Mouse (Mus musculus) ES-Bruce4 (cell line): Measurements from ENCODE around the gene Lgmn. TPM values are rescaled to one million over a fixed set of nuclear protein-coding genes. Genes with fewer than 3 reads are reported as not detected.
A peak's percentile ranks its signal among the peaks of the same experiment; 100 is the strongest.

Experiments used
- H3K27ac ChIP-seq: 2 replicates; pipeline ENCODE4 v1.5.1; 2012; ENCODE audit warnings: low read length, inconsistent platforms; ENCODE audit not compliant: insufficient read depth
- H3K27me3 ChIP-seq: 2 replicates; pipeline ENCODE4 v1.6.1; 2012; ENCODE audit warnings: mild to moderate bottlenecking, low read length, inconsistent platforms; ENCODE audit not compliant: control insufficient read depth, poor library complexity, insufficient read depth, severe bottlenecking
- H3K36me3 ChIP-seq: 2 replicates; pipeline ENCODE4 v1.6.1; 2012; ENCODE audit warnings: inconsistent platforms, mild to moderate bottlenecking, low read length, moderate library complexity; ENCODE audit not compliant: control insufficient read depth, poor library complexity, insufficient read depth, severe bottlenecking
- H3K4me1 ChIP-seq: one replicate; pipeline ENCODE4 v1.8.1; 2011; ENCODE audit warnings: low read length; ENCODE audit not compliant: control insufficient read depth, insufficient read depth
- H3K4me3 ChIP-seq: 2 replicates; pipeline ENCODE4 v1.5.1; 2011; ENCODE audit warnings: low read depth, mild to moderate bottlenecking, low read length
- H3K9ac ChIP-seq: 2 replicates; pipeline ENCODE4 v1.6.1; 2012; ENCODE audit warnings: low read depth, mild to moderate bottlenecking, inconsistent platforms; ENCODE audit not compliant: poor library complexity, severe bottlenecking
- H3K9me3 ChIP-seq: replicated peaks from 2 replicates; pipeline ENCODE4 v1.6.1; 2012; ENCODE audit warnings: mild to moderate bottlenecking, low read length, inconsistent platforms; ENCODE audit not compliant: control insufficient read depth, poor library complexity, insufficient read depth, severe bottlenecking
- CTCF ChIP-seq: IDR thresholded peaks from one replicate; pipeline ENCODE4 v1.8.1; 2011; ENCODE audit warnings: low read depth, low read length
- EP300 ChIP-seq: IDR thresholded peaks from 2 replicates; pipeline ENCODE4 v1.6.1; 2011; ENCODE audit warnings: low read depth, low read length; ENCODE audit not compliant: insufficient read depth
- POLR2A ChIP-seq: IDR thresholded peaks from one replicate; pipeline ENCODE4 v1.8.1; 2011; ENCODE audit warnings: low read length; ENCODE audit not compliant: insufficient read depth
- polyA plus RNA-seq: library from polyadenylated mRNA; stranded (reverse); fragments of >200 nt; gene quantifications from 2 replicates; pipeline ENCODE4 v1.2.4, GENCODE M21; 2011; ENCODE audit warnings: low read depth; ENCODE audit not compliant: missing spikeins, insufficient read depth, insufficient read length

Lgmn gene
- polyA plus RNA-seq, 1 experiment: 81.1 TPM

DNA sequence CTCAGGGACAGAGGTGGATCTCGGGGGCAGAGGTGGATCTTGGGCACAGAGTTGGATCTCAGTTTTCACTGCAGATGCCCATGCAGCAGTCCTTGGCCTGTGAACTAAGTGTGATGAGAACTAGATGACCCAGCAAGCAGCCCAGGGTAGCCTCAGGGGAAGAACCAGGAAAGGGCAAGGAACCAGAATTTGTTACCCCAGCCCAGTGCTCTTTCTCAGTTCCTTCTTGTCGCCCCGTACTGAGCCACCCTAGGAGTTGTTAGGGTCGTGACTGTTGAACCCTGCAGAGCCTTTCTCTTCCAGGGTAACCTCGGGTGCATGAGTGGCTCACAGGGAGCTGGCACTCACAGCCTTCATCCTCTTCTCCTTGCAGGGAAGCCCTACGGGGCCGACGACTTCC lies 57.4 kb downstream of the Lgmn start:
- no peak overlapping the region for H3K27ac ChIP-seq
- TF ChIP-seq POLR2A: no peak
- no peak for TF ChIP-seq EP300
- TF ChIP-seq CTCF: no peak
- no peaks in the 10 kb centered on the region for H3K9me3 ChIP-seq
- no peaks in the 10 kb centered on the region for H3K36me3 ChIP-seq
- H3K4me1 ChIP-seq: no peaks in the 10 kb centered on the region
- no peaks in the 10 kb centered on the region for H3K27me3 ChIP-seq
- no peak overlapping the region for H3K4me3 ChIP-seq
- no peak overlapping the region for H3K9ac ChIP-seq

DNA sequence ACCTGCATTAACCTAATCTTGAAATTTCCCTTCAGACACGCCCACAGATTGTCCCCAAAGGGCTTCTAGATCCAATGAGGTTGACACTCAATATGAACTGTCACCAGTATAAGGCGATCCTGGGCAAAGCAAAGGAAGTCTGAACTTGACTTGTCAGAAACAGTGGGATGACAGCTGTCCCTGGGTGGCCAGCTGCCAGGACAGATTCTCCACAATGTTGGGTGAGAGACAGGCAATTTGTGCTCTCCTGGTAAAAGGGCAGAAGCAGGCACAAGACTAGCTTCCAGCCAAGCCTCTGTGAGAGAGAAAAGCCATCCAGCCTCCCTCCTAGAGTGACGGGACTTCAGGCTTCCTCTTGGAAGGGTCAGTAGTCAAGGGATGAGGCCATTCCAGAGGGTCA lies 67.3 kb downstream of the Lgmn start:
- TF ChIP-seq CTCF (no peak), EP300 (no peak), POLR2A (no peak)
- Histone ChIP-seq H3K4me3 (no peak overlapping the region), H3K27ac (no peak overlapping the region)

DNA sequence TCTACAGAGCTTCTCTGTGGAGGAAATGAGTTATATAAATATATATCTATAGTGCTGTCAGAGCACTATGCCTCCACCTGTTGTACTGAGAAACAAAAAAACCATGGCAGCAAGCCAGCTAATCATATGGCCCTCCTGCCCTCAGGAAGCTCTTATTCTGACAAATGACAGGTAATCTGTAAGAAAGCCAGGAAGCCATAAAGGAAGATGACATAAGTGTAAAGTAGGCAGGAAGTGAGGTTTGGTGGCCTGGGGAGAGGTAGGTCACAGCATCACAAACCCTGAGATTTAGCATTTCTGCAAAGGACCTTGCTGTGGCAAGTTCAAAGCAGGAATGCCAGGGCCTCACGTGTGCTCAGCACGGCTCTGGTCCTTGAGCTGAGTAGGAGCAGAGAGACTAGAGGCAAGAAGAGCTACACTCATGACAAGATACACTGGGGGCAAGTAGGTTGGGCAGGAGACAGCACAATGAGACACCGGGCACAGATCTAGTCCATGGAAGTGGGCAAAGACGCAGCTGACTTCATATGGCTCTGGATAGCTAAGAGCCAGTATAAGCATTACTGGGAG lies 68.6 kb downstream of the Lgmn start:
- TF ChIP-seq CTCF: no peak
- no peak for TF ChIP-seq POLR2A
- no peak overlapping the region for H3K27ac ChIP-seq
- H3K9me3 ChIP-seq: no peaks in the 10 kb centered on the region
- H3K9ac ChIP-seq: no peak overlapping the region
- H3K27me3 ChIP-seq: no peaks in the 10 kb centered on the region
- H3K36me3 ChIP-seq: no peaks in the 10 kb centered on the region
- H3K4me3 ChIP-seq: no peak overlapping the region
- H3K4me1 ChIP-seq: no peaks in the 10 kb centered on the region

More for the DNA sequence above, 67.3 kb downstream of the Lgmn start:
- Histone ChIP-seq H3K9me3 (no peaks in the 10 kb centered on the region), H3K27me3 (no peaks in the 10 kb centered on the region), H3K4me1 (no peaks in the 10 kb centered on the region), H3K36me3 (no peaks in the 10 kb centered on the region), H3K9ac (no peak overlapping the region)

GRCm38 (mm10) chr12:102369488-102370235 lies 70.0 kb downstream of the Lgmn start:
- Histone ChIP-seq H3K27ac (no peak overlapping the region), H3K4me3 (peak overlapping the region; percentile 24)
- TF ChIP-seq POLR2A: no peak
- no peak for TF ChIP-seq CTCF
- TF ChIP-seq EP300: no peak

GRCm38 (mm10) chr12:102368556-102368955 lies 71.1 kb downstream of the Lgmn start:
- H3K27me3 ChIP-seq: no peaks in the 10 kb centered on the region

More at GRCm38 (mm10) chr12:102369488-102370235, 70.0 kb downstream of the Lgmn start:
- H3K27me3 ChIP-seq: no peaks in the 10 kb centered on the region
- H3K9me3 ChIP-seq: no peaks in the 10 kb centered on the region
- H3K9ac ChIP-seq: no peak overlapping the region
- no peaks in the 10 kb centered on the region for H3K36me3 ChIP-seq
- H3K4me1 ChIP-seq: no peaks in the 10 kb centered on the region

GRCm38 (mm10) chr12:102368066-102368465 lies 71.5 kb downstream of the Lgmn start:
- Histone ChIP-seq H3K9me3 (no peaks in the 10 kb centered on the region), H3K4me3 (no peak overlapping the region), H3K4me1 (no peaks in the 10 kb centered on the region), H3K9ac (no peak overlapping the region), H3K27me3 (no peaks in the 10 kb centered on the region), H3K27ac (no peak overlapping the region), H3K36me3 (no peaks in the 10 kb centered on the region)
- no peak for TF ChIP-seq CTCF
- TF ChIP-seq POLR2A: no peak
- TF ChIP-seq EP300: no peak

More at GRCm38 (mm10) chr12:102368556-102368955, 71.1 kb downstream of the Lgmn start:
- H3K27ac ChIP-seq: no peak overlapping the region
- no peak for TF ChIP-seq CTCF
- TF ChIP-seq EP300: no peak
- TF ChIP-seq POLR2A: no peak
- no peaks in the 10 kb centered on the region for H3K4me1 ChIP-seq
- no peak overlapping the region for H3K4me3 ChIP-seq
- H3K9ac ChIP-seq: no peak overlapping the region
- no peaks in the 10 kb centered on the region for H3K36me3 ChIP-seq
- H3K9me3 ChIP-seq: no peaks in the 10 kb centered on the region
